Mouse (Mus musculus) midbrain, postnatal 0 days (tissue): ENCODE results near the gene Wnt11. TPM values are rescaled to one million over a fixed set of nuclear protein-coding genes. Genes with fewer than 3 reads are reported as not detected.

Source experiments
- ATAC-seq: fragments of 200-750 bp; cut with Nextera tagmentation; 2 replicates; pipeline ENCODE4 v1.8.0; 2017; ENCODE audit warnings: moderate number of reproducible peaks, mild to moderate bottlenecking, moderate TSS enrichment, moderate library complexity; ENCODE audit not compliant: low FRiP score
- DNase-seq: peaks from one replicate; pipeline ENCODE4 v3.0.0-alpha.2; 2015; ENCODE audit warnings: low spot score
- H3K27ac ChIP-seq: fragments of 300-500 bp; sonication (generic); 2 replicates; pipeline ENCODE4 v1.5.1; 2014; ENCODE audit warnings: low read depth, mild to moderate bottlenecking, low read length, mixed read lengths
- H3K27me3 ChIP-seq: fragments of 300-500 bp; sonication (generic); 2 replicates; pipeline ENCODE4 v1.6.1; 2014; ENCODE audit warnings: low read length, control low read depth, mixed read lengths; ENCODE audit not compliant: insufficient read depth
- H3K36me3 ChIP-seq: fragments of 300-500 bp; sonication (generic); 2 replicates; pipeline ENCODE4 v1.6.1; 2014; ENCODE audit warnings: low read length, control low read depth, mixed read lengths; ENCODE audit not compliant: insufficient read depth
- H3K4me1 ChIP-seq: fragments of 300-500 bp; sonication (generic); 2 replicates; pipeline ENCODE4 v1.6.1; 2014; ENCODE audit warnings: mild to moderate bottlenecking, control low read depth, antibody characterized with exemption, low read length, mixed read lengths; ENCODE audit not compliant: insufficient read depth
- H3K4me2 ChIP-seq: fragments of 300-500 bp; sonication (generic); 2 replicates; pipeline ENCODE4 v1.6.1; 2014; ENCODE audit warnings: low read depth, mild to moderate bottlenecking, low read length, mixed read lengths; ENCODE audit not compliant: poor library complexity, severe bottlenecking
- H3K4me3 ChIP-seq: fragments of 300-500 bp; sonication (generic); 2 replicates; pipeline ENCODE4 v1.5.1; 2014; ENCODE audit warnings: low read depth, mild to moderate bottlenecking, low read length, moderate library complexity
- H3K9ac ChIP-seq: fragments of 300-500 bp; sonication (generic); replicated peaks from 2 replicates; pipeline ENCODE4 v1.6.1; 2014; ENCODE audit warnings: mild to moderate bottlenecking, low read length, moderate library complexity, mixed read lengths; ENCODE audit not compliant: poor library complexity, severe bottlenecking
- H3K9me3 ChIP-seq: fragments of 300-500 bp; sonication (generic); 2 replicates; pipeline ENCODE4 v1.6.1; 2016; ENCODE audit warnings: low read length, control low read depth
- CTCF ChIP-seq: IDR thresholded peaks from 2 replicates; pipeline ENCODE4 v1.5.1; 2016; ENCODE audit warnings: antibody characterized with exemption, mild to moderate bottlenecking
- whole genome bisulfite sequencing: fragments of 180-500 bp; shearing (Covaris S2); extraction: QIAGEN DNeasy Blood & Tissue Kit; methylation state at CpG from one replicate; pipeline ENCODE4 v1.1.7; 2014; 5-methylcytosine and 5-hydroxymethylcytosine counted together
- polyA plus RNA-seq: library from polyadenylated mRNA; unstranded; fragments of >200 nt; fragmentation: Nextera tagmentation; extraction: Ambion mirVana; gene quantifications from 2 replicates; pipeline ENCODE4 v1.2.1, GENCODE M21; 2015
- total RNA-seq: library from RNA; depleted of rRNA; stranded (reverse); fragments of >200 nt; gene quantifications from 2 replicates; pipeline ENCODE4 v1.2.3, GENCODE M21; 2014

Wnt11 gene
- total and polyA plus RNA-seq, 2 experiments from 2014 or later: 1.9 to 3.2 TPM

DNA sequence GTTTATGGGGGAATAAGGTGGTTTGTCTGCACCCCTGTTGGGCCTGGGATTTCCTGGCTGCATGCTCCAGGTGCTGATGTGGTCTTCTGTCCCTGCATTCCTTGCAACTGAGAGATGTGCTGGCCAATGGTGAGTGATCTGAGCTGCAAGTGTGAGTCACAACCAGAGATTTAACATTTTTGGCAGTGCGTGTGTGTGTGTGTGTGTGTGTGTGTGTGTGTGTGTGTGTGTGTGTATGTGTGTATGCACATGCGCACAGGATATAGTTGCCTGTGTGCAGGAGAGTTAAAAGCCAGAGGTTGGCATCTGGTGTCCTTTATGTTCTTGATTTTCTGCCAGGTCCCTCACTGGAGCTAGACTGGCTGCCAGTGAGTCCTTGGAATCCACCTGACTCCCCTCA is 44.3 kb downstream of the Wnt11 start:
- Histone ChIP-seq H3K27ac (no peak overlapping the region), H3K4me2 (no peak overlapping the region), H3K9ac (no peak overlapping the region), H3K36me3 (no peaks in the 10 kb centered on the region), H3K27me3 (no peaks in the 10 kb centered on the region), H3K4me1 (peaks cover 7% of the 10 kb centered on the region; the same call in 1 of the 2 replicates), H3K9me3 (no peaks in the 10 kb centered on the region), H3K4me3 (no peak overlapping the region)
- no peak for DNase-seq
- 87% methylated on average over 2 of the region's 2 CpGs for WGBS
- ATAC-seq: no peak
- no peak for TF ChIP-seq CTCF

DNA sequence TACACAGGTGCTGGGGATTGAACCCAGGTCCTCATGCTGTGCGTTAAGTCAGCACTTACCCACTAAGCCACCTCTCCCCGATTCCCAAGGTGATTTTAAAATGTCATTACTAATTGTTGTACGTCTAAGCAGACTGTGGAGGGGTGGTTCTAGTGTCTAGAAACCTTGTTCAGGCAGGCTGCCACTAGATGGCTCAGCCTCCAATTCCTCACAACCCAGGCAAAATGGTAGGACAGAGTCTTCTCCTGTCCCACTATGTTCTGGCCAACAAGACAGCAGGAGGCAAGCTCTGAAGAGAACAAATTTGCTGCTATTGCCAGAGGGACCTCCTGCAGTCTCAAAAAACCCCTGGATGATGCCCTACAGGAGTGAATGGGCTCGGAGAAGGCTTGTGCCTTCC is 47.0 kb downstream of the Wnt11 start:
- H3K36me3 ChIP-seq: no peaks in the 10 kb centered on the region
- H3K27me3 ChIP-seq: no peaks in the 10 kb centered on the region
- DNase-seq (peak; percentile 26), ATAC-seq (no peak)
- H3K4me3 ChIP-seq: no peak overlapping the region
- WGBS: 74% methylated on average over 4 of the region's 4 CpGs
- peak; percentile 61 for TF ChIP-seq CTCF
- H3K9me3 ChIP-seq: no peaks in the 10 kb centered on the region
- no peak overlapping the region for H3K4me2 ChIP-seq
- H3K9ac ChIP-seq: no peak overlapping the region
- no peak overlapping the region for H3K27ac ChIP-seq
- peaks cover 3% of the 10 kb centered on the region; the same call in 1 of the 2 replicates for H3K4me1 ChIP-seq

DNA sequence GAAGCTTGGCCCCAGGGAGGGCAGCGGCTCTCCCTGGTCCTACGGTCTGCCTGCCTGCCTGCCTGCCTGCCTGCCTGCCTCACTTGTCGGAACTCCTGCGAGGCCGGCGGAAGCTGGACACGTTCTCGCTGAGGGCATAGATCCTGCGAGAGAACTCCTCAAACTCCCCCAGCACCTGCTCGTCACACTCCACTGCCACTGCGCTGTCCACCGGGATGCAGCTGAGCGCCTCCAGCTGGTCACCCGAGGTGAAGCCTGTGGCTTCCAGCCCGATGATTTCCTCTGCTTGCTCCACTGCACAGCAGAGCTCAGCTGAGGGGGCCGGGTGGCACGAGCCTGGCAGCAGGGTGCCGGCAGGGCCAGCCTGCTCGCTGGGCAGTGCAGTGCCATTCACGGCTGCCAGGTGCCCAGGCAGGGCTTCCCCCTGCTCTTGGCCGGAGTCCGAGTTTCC is 52.9 kb downstream of the Wnt11 start:
- Histone ChIP-seq H3K4me2 (no peak overlapping the region), H3K27me3 (no peaks in the 10 kb centered on the region), H3K9me3 (no peaks in the 10 kb centered on the region), H3K4me1 (peaks cover 6% of the 10 kb centered on the region), H3K4me3 (no peak overlapping the region), H3K36me3 (no peaks in the 10 kb centered on the region), H3K27ac (no peak overlapping the region), H3K9ac (no peak overlapping the region)
- DNase-seq (peak; percentile 76), ATAC-seq (peak; percentile 47; the same call in 1 of the 2 replicates)
- TF ChIP-seq CTCF: peak; percentile 51
- WGBS: 30% methylated on average over 22 of the region's 22 CpGs

DNA sequence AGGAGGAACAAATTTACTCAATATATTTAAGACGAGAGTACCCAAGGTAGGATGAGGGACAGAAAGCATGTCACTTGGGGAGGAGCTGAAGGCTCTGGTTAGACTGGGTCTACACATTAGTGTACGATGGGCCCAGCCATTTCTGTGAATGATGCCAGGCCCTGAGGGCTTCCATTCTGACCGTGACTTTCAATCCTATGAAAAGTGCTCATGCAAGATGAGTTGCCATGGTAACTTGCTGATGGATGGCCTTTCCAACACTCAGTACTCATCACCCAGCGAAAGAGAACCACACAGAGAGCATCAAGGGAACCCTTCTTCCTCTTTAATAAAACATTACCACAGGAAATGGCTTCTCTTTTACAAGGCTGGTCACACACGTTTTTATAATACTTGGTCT is 53.9 kb downstream of the Wnt11 start:
- Histone ChIP-seq H3K27ac (peak overlapping the region; percentile 38; the same call in 1 of the 2 replicates), H3K9ac (no peak overlapping the region), H3K9me3 (no peaks in the 10 kb centered on the region), H3K4me3 (no peak overlapping the region), H3K4me2 (no peak overlapping the region), H3K36me3 (no peaks in the 10 kb centered on the region), H3K27me3 (no peaks in the 10 kb centered on the region), H3K4me1 (peaks cover 6% of the 10 kb centered on the region)
- WGBS: 26% methylated on average over 5 of the region's 5 CpGs
- ATAC-seq (peak; percentile 75), DNase-seq (peak; percentile 81)
- TF ChIP-seq CTCF: no peak

DNA sequence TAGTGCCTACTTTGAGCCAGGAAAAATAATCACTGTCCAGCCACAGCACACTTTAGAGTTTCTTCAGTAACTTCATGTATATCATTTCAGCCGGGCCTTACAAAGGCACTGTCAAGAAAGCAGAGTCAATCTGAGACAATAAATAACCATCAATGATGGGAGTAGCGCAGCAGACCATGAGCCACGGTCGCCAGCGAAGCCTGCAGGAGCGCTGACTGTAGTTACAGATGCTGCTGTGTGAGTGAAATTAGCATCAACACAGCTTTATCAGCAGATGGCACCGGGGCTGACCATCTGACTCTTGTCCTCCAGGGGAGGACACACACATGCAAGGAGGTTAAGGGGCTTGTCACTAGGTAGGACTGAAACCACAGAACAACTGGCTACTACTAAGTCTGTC is 54.3 kb downstream of the Wnt11 start:
- no peak for TF ChIP-seq CTCF
- Histone ChIP-seq H3K27ac (0 out of 2 replicates have a peak overlapping the region, but pooled peaks have one; percentile 21), H3K36me3 (no peaks in the 10 kb centered on the region), H3K27me3 (no peaks in the 10 kb centered on the region), H3K9ac (no peak overlapping the region), H3K4me2 (no peak overlapping the region), H3K9me3 (no peaks in the 10 kb centered on the region), H3K4me3 (no peak overlapping the region), H3K4me1 (peaks cover 6% of the 10 kb centered on the region)
- DNase-seq: peak; percentile 64
- peak; percentile 22; the same call in 1 of the 2 replicates for ATAC-seq
- WGBS: 41% methylated on average over 7 of the region's 7 CpGs

DNA sequence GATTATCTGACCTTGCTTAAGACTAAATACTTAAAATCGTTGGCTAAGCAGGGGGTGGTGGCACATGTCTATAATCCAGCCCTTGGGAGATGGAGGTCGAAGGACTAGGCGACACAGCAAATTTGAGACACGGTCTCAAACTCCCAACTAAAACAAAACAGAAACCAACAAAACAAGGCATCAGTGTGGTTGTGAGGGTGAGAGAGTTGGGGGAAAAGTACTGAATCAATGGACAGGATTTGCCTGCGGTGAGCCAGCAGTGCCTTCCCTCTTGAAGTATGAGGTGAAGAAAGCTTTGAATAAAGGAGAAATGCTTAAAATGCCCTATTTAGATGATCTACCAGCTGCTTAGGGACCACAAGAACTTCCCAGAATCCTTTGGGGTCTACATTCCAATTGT is 58.2 kb downstream of the Wnt11 start:
- Histone ChIP-seq H3K9me3 (no peaks in the 10 kb centered on the region), H3K4me1 (peaks cover 3% of the 10 kb centered on the region), H3K4me3 (no peak overlapping the region), H3K9ac (no peak overlapping the region), H3K4me2 (no peak overlapping the region), H3K27ac (no peak overlapping the region), H3K27me3 (no peaks in the 10 kb centered on the region), H3K36me3 (0 out of 2 replicates have a peak, but pooled peaks cover 4% of the 10 kb centered on the region)
- WGBS: 85% methylated on average over 5 of the region's 5 CpGs
- ATAC-seq: no peak
- DNase-seq: no peak
- no peak for TF ChIP-seq CTCF
